Mouse (Mus musculus) right cerebral cortex, postnatal 4 days (tissue): ENCODE data around the gene Gm49601.

Source experiments
- DNase-seq: peaks from one replicate; pipeline ENCODE4 v3.0.0-alpha.2; 2022

Gm49601 gene

DNA sequence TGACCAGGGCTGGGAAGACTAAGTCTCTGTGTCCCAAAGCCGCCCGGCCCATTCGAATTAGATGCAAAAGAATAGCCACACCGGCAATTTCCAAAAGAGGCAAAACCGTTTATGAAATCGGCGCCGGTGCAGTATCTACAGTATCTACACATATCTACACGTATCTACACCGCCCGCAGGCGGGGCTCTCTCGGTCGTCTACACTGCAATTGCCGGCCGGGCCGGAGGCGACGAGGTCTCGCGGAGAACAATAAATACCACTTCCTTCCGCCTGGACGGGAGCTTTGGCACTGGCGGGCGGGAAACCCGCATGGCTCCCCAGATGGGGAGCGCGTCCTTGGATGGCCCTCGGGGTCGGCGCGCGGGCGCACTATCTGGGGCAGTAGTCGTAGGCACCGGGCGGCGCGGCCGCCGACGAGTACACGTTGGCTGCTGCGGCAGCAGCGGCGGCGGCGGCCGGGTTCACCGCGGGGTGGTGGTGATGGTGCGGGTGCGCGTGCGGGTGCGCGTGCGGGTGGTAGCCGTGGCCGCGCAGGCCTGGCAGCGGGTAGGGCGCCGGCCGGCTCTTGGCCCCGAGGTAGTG is 44.5 kb downstream of the Gm49601 start:
- peak; percentile 28 for DNase-seq

- DNase-seq: peak; percentile 30
Observed at GRCm38 (mm10) chr16:18581050-18581622, 45.1 kb downstream of the Gm49601 start.

- no peak for DNase-seq
Observed at GRCm38 (mm10) chr16:18580389-18580788, 45.8 kb downstream of the Gm49601 start.

DNA sequence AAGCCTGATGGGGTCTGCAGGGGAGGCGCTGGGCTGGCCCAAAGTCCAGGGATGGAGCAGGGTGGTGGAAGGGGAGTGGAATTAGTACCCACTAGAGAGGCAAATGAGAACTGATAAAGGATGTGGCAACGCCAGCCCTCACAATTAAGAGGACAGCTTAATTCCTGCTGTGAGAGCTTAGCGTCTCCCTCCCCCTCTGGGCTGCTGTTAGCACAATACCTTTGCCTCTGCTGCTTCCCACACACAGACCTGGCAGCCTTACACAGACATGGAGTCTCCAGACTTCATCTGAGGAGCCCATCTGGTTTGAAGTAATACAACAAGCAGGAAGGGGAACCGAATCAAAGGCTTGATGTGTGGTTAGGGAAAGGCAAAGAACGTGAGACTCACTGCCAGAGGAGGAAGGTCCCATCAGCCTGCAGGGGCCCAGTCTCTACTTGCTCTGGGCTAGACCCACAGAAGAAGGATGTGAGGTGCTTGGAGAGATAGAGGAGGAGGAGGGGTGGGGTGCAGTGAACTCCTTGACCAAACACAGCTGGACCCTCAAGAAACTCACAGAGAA is 48.5 kb downstream of the Gm49601 start:
- DNase-seq: no peak

- DNase-seq: no peak
Observed at GRCm38 (mm10) chr16:18577071-18577470, 49.2 kb downstream of the Gm49601 start.

- no peak for DNase-seq
Observed at GRCm38 (mm10) chr16:18574196-18574595, 52.0 kb downstream of the Gm49601 start.
